Mouse (Mus musculus) kidney, adult 8-10 months (tissue): ENCODE measurements at regions not wholly inside any gene's neighbourhood (a gene's known extent, or its start where the extent isn't known, plus 50 kb on each side); places are given as distances from the start of the nearest gene placed in this dataset.

ENCODE experiments used
- DNase-seq, 2 experiments: peaks; one replicate each; pipeline ENCODE4 v3.0.0; 2022

DNA sequence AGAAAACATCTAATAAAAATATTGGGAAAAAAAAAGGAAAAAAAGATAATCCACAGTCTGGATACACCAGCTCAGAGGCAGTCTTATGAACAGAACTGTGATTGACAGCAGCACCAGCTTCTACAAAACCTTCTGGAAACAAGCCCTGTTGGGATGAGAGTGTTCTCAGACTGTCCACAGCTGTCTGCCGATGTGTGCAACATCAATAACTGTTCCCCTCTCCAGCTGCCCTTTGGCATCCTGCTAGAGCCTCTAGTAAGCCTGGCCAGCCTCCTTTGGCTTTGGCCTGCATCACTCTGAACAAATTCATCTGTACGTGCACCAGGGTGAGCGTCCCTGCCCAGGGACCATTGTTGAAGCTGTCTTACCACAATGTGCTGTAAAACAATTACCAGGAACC, 137.0 kb upstream of the Irs2 start:
- DNase-seq: no peak

GRCm38 (mm10) chr8:11140566-11140965, 132.3 kb upstream of the Irs2 start:
- no peak for DNase-seq

DNA sequence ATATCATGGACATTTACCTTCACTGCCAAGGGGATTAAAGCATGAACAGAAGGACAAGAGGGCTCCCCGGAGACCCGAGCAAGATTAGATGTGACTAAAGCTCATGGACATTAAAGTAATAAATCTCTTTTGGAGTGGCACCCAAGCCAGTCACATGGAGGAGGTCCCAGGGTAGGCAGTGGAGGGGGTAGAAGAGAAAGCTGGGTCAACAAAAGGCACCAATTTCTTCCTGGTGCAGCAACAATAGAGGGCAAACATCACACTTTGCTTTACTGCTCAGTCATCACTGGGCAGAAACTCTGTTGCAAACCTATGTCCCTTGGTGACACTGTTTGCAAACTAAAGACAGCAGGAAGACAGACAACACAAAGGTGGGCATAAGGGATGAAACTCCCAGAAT, 131.0 kb upstream of the Irs2 start:
- no peak for DNase-seq

- no peak for DNase-seq
Observed at GRCm38 (mm10) chr8:11138302-11139020, 130.2 kb upstream of the Irs2 start.

DNA sequence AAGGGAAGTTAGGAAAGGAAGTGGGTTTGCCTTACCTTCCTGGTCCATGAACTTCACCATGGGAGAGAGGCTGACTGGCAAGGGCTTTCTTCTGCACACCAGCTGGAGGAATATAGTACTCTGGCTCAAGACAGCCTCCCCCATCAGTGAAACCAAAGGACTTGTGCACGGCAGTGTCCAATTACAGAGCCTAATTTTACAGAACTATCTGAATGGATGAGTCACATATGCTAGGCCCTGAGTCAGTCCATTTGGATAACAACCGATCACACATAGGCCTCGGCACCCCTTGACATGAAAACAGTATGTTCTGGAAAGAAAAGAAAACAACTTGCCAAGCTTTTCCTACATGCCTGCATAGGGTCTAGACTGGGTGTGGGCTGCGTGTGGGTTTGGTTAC, 128.3 kb upstream of the Irs2 start:
- no peak for DNase-seq

- no peak for DNase-seq
Observed at GRCm38 (mm10) chr8:11135135-11135534, 126.9 kb upstream of the Irs2 start.

DNA sequence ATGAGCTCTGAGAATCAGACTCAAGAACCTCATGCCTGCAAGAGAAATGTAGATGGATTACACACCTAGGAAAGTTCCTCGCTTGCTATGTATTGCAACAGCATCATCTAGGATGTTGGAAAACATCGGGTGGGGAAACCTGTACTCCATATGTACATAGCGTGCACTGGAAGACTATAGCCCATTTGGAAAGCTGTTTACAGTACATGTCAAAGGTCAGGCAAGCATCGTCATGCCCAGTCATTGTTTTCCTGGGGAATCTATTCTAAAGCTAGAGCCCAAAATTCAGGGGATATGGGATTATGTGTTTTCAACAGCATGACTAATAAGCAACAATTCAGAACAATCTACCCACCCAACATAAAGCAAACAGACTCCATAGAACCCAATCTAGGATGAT, 126.3 kb upstream of the Irs2 start:
- DNase-seq: no peak

DNA sequence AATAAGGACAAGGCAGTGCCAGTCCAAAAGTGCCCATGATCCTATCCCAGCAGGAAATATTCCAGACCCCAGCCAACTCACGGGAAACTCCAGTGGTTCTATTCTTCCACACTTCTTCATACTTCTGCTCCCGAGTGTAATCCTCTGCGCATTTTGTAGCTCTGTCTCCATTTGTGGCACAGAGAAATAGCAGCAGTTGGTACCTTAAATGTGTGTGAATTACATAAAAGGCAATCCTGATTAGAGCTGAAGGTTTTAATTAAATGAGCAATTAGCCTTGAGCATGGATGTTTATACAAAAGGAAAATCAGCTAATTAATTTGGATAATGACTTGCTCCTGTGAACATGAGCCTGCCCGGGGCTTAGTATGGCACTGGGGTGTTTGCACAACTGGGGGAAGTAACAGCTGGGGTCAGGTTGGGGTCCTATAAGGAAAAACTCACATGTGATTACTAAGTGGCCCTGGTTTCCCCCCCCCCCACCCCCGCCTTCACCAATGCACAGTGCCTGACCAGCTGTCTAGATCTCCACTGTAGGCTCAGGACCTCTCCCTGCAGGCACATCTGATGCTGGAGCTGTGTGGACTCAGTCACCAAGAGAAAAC, 110.9 kb upstream of the Irs2 start:
- DNase-seq: no peak

GRCm38 (mm10) chr8:11116534-11116933, 108.3 kb upstream of the Irs2 start:
- DNase-seq: peak; percentile 18 to 38

GRCm38 (mm10) chr8:11115210-11115609, 107.0 kb upstream of the Irs2 start:
- DNase-seq: no peak

DNA sequence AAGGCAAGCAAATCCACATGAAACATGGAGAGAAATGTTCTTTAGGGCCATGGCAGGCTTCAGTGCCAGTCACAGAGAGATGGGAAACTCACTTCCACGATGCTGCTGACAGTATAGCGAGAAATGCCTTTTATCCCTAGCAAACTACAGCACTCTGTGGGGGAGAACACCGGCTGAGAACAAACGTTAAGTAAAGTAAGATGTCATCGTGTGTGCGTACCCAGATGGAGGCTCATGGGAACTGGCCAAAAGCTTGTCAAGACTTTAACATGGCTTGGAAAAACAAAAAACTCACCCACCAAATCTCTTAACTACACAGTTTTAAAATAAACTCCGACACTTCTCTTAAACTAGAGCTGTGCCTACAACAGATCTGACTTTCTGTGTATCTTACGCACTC, 106.3 kb upstream of the Irs2 start:
- no peak for DNase-seq

DNA sequence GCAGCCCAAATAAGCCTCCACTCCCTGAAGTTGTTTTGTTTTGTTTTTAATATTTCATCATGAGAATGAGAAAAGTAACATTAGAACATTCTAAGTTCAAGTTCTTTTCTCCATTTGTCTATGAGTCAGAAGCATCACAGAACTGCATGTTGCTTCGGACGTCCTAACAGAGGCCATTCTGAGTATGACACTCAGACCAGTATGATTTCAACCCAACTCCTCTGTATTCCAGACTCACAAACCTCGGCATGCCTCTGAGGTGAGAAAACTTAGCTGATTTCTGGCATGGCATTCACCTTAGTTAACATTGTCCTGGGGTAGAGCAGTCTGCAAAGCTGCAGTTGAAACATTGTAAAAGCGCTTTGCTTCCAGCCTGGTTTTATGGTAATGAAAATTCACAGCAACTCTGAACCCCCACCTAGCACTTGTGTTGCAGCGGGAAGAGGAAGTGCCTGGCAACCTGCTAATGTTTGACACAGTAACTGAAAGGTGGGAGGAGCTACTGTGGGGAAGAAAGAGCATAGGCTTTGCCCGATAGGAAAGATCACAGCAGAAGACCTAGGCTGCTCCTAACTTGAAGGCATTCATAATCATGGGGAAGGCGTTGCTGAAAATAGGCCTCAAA, 104.8 kb upstream of the Irs2 start:
- DNase-seq: peak; percentile 4 to 28

DNA sequence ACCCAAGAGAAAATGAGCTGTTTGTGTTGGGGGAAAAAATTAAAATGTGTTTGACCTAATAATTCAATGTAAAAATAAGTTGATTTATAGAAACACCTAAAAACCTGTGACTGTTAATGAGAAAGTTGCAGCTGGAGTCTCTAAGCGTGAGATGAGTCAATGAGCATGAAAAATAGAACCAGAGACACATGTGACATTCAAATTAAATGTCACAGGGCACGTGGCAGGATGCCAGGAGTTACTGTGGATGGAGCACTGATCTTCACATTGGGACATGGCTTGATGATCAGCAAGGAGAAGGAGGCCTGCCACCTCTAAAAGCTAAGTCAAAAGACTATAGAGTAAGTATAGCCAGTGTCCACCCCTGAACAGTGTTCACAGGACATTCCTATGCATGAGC, 103.7 kb upstream of the Irs2 start:
- no peak for DNase-seq

- no peak for DNase-seq
Observed at GRCm38 (mm10) chr8:11107435-11107834, 99.2 kb upstream of the Irs2 start.

GRCm38 (mm10) chr8:11107021-11107420, 98.8 kb upstream of the Irs2 start:
- no peak for DNase-seq

DNA sequence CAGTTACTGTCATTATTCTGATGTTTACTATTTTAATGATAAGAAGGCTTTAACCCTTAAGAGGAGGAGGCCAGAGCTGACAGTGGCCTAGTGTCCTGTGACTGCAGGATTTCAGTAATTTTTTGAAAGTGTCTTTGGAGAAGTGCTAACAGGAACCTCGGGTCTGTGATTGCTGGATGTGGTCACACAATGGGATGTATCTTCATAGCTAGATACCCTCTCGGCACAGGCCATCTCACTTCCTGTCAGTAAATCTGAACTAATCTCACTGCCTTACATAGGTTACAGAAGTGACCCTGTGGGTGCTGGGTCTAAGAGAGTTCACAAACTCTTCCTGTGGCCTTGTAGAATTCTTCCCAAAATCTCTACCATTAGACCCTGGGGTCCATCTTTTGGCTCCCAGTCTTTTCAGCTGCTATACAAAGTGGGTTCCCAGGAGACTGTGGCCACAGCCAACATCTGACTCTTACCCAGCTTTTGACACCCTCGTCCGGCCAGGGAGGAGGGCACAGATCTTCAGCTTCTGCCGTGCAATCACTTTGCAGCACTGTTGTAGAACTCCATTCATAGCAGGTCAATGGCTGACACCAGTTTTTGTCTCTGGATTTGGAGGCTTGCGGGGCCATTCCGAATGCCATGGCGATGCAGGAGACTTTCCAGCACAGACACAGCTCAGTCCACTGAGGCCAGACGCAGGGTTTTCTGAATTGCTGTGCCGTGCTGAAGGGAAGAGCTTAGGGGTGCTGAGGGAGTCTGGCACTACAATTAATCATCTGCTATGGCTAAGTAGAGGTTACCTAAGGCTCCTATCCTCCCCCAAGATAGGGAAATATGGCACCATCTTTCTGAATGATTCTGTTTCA, 95.7 kb upstream of the Irs2 start:
- no peak for DNase-seq

DNA sequence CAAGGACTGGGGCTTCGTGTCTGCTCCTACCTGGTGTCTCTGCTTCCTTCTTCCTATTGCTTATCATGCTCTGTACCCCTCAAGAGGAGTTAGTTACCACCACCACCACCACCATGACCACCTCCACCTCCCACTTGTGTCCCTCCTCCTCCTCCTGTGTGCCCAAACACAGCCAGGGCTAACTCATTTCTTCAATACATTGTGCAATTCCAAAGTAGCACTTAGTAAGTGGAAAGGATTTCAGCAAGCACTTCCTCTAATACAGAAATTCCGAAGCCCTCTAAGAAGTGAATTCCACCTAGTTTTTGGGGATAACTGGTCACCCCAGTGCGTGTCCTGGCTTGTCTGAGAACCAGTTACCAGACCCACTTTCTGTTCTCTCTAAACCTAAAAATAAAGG, 92.1 kb upstream of the Irs2 start:
- no peak for DNase-seq

DNA sequence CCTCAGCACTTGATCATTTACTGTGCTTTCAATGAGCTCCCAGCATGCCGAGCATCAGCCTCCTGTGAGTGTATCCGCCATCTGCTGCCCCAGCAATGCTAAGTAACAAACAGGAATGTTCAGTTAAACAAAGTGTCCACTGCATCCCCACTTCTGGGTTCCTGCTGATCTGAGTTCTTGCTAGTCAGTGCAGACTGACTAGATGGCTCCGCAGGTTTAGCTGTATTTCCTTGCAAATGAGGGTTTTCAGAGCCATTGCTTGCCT, 91.3 kb upstream of the Irs2 start:
- DNase-seq: no peak

DNA sequence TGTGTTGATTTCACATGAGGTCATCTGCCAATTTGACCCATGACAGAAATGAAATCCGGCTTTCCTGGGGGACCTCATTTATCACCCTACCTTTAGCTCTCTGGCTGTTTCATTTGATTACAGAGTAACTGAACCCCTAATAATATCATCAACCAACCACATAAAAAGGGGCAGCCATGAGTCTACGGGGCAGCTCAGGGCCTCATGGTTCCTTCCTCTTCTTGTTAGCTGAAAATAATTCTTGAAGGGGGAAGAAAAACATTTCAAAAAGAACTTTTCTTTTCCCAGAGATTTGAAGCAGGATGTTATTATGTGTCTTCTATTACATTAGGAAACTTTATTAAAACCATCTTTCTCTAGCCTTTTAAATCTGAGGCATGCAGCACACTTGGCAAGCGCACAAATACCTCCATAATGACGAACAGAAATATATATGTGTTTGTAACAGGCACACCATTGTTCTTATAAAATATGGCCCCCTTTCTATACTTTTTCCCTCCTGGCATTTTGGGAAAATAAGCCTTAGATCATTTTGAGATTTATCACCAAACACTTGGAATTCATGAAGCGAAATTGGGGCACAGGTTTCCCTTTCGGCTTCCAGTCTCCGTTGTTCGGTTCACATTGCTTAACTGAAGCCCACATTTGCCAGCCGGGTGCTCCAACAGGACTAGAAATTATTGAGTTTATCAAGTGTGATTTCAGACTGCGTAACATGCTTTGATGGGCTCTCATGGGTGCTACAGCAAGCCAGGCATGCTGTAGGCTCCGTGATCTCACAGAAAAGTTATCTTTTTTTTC, 90.7 kb upstream of the Irs2 start:
- DNase-seq: no peak

DNA sequence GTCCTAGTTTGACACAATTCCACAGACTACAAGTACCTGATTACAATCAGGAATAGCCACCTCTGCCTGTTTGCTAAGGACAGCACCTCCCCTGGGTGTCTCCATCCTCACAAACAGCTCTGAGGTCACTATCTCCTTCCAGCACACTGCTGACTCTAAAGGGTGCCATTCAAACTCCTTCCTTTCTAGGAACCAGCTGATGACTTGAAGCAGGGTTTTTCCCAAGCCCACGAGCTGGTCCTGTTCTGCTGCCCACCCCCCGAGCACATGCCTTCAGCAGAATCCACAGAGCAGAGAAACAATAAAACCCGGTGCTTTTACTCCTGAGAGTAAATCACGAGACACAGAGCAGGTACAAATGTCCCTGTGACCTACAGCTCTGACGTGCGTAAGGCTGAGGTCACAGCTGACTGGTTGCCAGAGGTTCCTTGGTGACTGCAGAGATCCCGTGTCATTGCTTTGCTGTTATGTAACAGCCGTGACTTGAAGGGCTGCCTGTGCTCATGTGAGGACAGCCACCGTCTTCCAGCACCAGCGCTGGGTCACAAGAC, 90.0 kb upstream of the Irs2 start:
- DNase-seq: peak; percentile 79 to 86

GRCm38 (mm10) chr8:11097813-11098212, 89.6 kb upstream of the Irs2 start:
- DNase-seq: no peak

GRCm38 (mm10) chr8:11094516-11094915, 86.3 kb upstream of the Irs2 start:
- no peak for DNase-seq

DNA sequence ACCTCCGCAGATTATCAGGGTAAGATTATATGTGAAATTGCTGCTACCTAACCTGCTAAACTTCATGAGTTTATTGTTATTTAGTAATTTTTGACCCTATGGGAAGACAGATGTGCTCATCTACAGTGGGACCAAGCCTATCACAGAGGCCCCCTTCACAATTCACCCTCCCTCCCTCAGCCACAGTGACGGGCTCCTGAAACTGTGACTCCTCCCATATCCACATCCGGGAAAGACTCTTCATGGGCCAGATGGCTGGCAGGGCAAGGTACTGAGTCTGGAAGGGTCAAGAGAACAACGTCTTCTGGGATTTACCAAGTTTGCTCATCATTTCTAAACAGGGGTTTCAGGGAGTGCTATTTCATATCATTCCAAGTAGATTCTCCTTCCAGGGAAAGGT, 84.1 kb upstream of the Irs2 start:
- DNase-seq: no peak
